ENCODE assay signal across 8 mouse cellular contexts in the genomic region with DNA sequence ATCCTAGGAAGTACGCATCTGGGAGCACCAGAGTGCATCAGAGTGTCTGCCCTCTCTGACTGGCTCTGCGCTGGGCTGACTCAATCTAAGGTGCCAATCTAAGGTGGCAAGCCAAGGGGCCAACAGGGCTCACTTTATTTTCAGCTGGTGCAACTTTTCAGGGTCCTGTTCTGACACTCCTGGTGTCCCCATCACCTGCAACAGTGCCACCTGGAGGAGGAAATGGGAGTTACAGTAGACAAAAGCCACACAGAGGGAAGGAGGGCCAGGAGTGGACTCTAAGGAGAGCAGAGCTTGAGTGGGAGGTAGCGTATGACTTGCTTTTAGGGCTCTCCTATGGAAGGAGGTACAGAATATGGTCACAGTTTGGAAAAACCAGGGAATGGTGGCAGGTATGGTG. TPM values are rescaled to one million over a fixed set of nuclear protein-coding genes. Genes with fewer than 3 reads are reported as not detected.
A peak's percentile ranks its signal among the peaks of the same experiment; 100 is the strongest.
DNase-seq lines count a peak whose midpoint lies in the region; ATAC-seq and TF ChIP-seq lines count a peak whose summit lies in the region.
"Had no signal": no experiment of that assay in that cellular context is flagged by ENCODE, and none has a peak within 500 bp of the region (broad histone marks: within the 10 kb centered on the region; RNA-seq: fewer than 3 reads in every experiment).

No protein-coding gene starts in this region.

- peaks cover 71% of the 10 kb centered on the region for H3K4me1 ChIP-seq in G1E (ENCODE audit: insufficient read depth, low read depth, low read length)
- peaks cover 88% of the 10 kb centered on the region for H3K4me1 ChIP-seq in erythroblast, embryonic 14.5 days (ENCODE audit: control insufficient read depth)

- H3K9me3 ChIP-seq in G1E (replicated peaks), result no peaks in the 10 kb centered on the region
- no peaks in the 10 kb centered on the region for H3K9me3 ChIP-seq in erythroblast, embryonic 14.5 days (ENCODE audit: control insufficient read depth, low read length)

- ATAC-seq in G1E (ENCODE audit: extremely low read depth, insufficient number of reproducible peaks, low FRiP score, poor library complexity, severe bottlenecking), result no peak
- peak; percentile 17 to 29; a peak in 2 of 4 replicates for ATAC-seq in hematopoietic stem cell, adult 5-6 weeks (replicated peaks in 1 of 2; ENCODE audit: insufficient read depth in 1 of 2, low FRiP score in 2 of 2, low TSS enrichment in 1 of 2, low read depth in 1 of 2, poor library complexity in 2 of 2, severe bottlenecking in 2 of 2)
- peak; percentile 38 for ATAC-seq in megakaryocyte, adult 5-6 weeks (ENCODE audit: poor library complexity, severe bottlenecking)

- H3K4me3 ChIP-seq in G1E (ENCODE audit: low read depth, low read length), result no peak overlapping the region
- peak overlapping the region; percentile 83 for H3K4me3 ChIP-seq in erythroblast, embryonic 14.5 days (replicated peaks)

- TF ChIP-seq CTCF in G1E (IDR thresholded peaks at IDR 0.05; ENCODE audit: low read depth, low read length), result peak; percentile 85
- peak; percentile 82 for TF ChIP-seq CTCF in brain, embryonic 14.5 days (IDR thresholded peaks at IDR 0.05; ENCODE audit: borderline replicate concordance, extremely low read depth, insufficient read depth, insufficient read length)

- peak; percentile 63 for DNase-seq in G1E (ENCODE audit: low spot score)
- DNase-seq in brain, embryonic 14.5 days (ENCODE audit: low read depth), result peak; percentile 68
- peak; percentile 68 to 78 for DNase-seq in layer of hippocampus, postnatal 36 days
- DNase-seq in right cerebral cortex, postnatal 10 days (ENCODE audit: low spot score in 2 of 2), result peak; percentile 84 to 87

- H3K36me3 ChIP-seq in G1E (replicated peaks), result peaks cover 65% of the 10 kb centered on the region
- peaks cover 54% of the 10 kb centered on the region for H3K36me3 ChIP-seq in erythroblast, embryonic 14.5 days (ENCODE audit: control insufficient read depth)

- no peak for TF ChIP-seq POLR2A in brain, embryonic 14.5 days (IDR thresholded peaks at IDR 0.05; ENCODE audit: borderline replicate concordance, extremely low read depth, insufficient read depth, insufficient read length, poor library complexity, severe bottlenecking)

- peaks cover 5% of the 10 kb centered on the region for H3K27me3 ChIP-seq in G1E (ENCODE audit: insufficient read depth, low read length)
- peaks cover 26% of the 10 kb centered on the region for H3K27me3 ChIP-seq in erythroblast, embryonic 14.5 days (ENCODE audit: control insufficient read depth)

RNA-seq across cellular contexts. Expression of a gene that starts 1.7 kb away (rescaled TPM):
- total RNA-seq in G1E (2014; fragmentation: Nextera tagmentation) (43.6 and 44.2 TPM in 2 replicates), G1E (2017) (86.9 and 94.9 TPM in 2 replicates)
- 187 and 223 TPM in 2 replicates for polyA plus RNA-seq in G1E (2012)
- 175 and 234 TPM in 2 replicates for polyA plus RNA-seq in brain, embryonic 14.5 days (2012; rRNA removed)
- 53.1 and 68.2 TPM in 2 replicates for polyA plus RNA-seq in erythroblast, embryonic 14.5 days (2012)
- 32.8 and 38.3 TPM in 2 replicates for total RNA-seq in hematopoietic stem cell, adult 5-6 weeks (2017)
- total RNA-seq in layer of hippocampus, postnatal 36 days (2021), result 100 to 1,000 TPM in 1 of 2 experiments, 10 to 100 TPM in 1; 97.5 to 102 TPM
- total RNA-seq in megakaryocyte, adult 5-6 weeks (2015), result 40.4 and 47.5 TPM in 2 replicates
- total RNA-seq in megakaryocyte, adult 5-6 weeks (2017), result 37.3 and 43.7 TPM in 2 replicates

RNA-seq across cellular contexts. Expression of a gene that starts 5.8 kb away (rescaled TPM):
- 4,646 and 5,141 TPM in 2 replicates for total RNA-seq in G1E (2014; fragmentation: Nextera tagmentation)
- 3,490 and 3,572 TPM in 2 replicates for total RNA-seq in G1E (2017)
- polyA plus RNA-seq in G1E (2012), result 592 and 1,322 TPM in 2 replicates
- 1,073 and 1,241 TPM in 2 replicates for polyA plus RNA-seq in brain, embryonic 14.5 days (2012; rRNA removed)
- 107 and 138 TPM in 2 replicates for polyA plus RNA-seq in erythroblast, embryonic 14.5 days (2012)
- 2,498 and 4,881 TPM in 2 replicates for total RNA-seq in hematopoietic stem cell, adult 5-6 weeks (2017)
- 100 to 1,000 TPM; 947 to 957 TPM for total RNA-seq in layer of hippocampus, postnatal 36 days (2021)
- 2,237 and 2,370 TPM in 2 replicates for total RNA-seq in megakaryocyte, adult 5-6 weeks (2015)
- 4,162 and 4,635 TPM in 2 replicates for total RNA-seq in megakaryocyte, adult 5-6 weeks (2017)

RNA-seq across cellular contexts. Expression of a gene that starts 11.9 kb away (rescaled TPM):
- total RNA-seq in G1E (2014; fragmentation: Nextera tagmentation) (not detected in 2 replicates), G1E (2017) (not detected in 2 replicates)
- not detected in 2 replicates for polyA plus RNA-seq in G1E (2012)
- polyA plus RNA-seq in brain, embryonic 14.5 days (2012; rRNA removed), result 1.4 and 2.5 TPM in 2 replicates
- 0.63 and 1.7 TPM in 2 replicates for polyA plus RNA-seq in erythroblast, embryonic 14.5 days (2012)
- total RNA-seq in hematopoietic stem cell, adult 5-6 weeks (2017), result not detected in 2 replicates
- total RNA-seq in layer of hippocampus, postnatal 36 days (2021), result 10 to 100 TPM; 42.9 to 45.2 TPM
- total RNA-seq in megakaryocyte, adult 5-6 weeks (2015), result not detected in 2 replicates
- total RNA-seq in megakaryocyte, adult 5-6 weeks (2017), result not detected in 2 replicates

RNA-seq across cellular contexts. Expression of a gene that starts 17.7 kb away (rescaled TPM):
- total RNA-seq in G1E (2014; fragmentation: Nextera tagmentation), result not detected in 2 replicates
- 0.12 TPM in 1 of 2 replicates, not detected in the other for total RNA-seq in G1E (2017)
- 0.03 TPM in 1 of 2 replicates, not detected in the other for polyA plus RNA-seq in G1E (2012)
- 64.8 and 68.6 TPM in 2 replicates for polyA plus RNA-seq in brain, embryonic 14.5 days (2012; rRNA removed)
- not detected in 2 replicates for polyA plus RNA-seq in erythroblast, embryonic 14.5 days (2012)
- 0.20 TPM in 1 of 2 replicates, not detected in the other for total RNA-seq in hematopoietic stem cell, adult 5-6 weeks (2017)
- 100 to 1,000 TPM; 312 to 335 TPM for total RNA-seq in layer of hippocampus, postnatal 36 days (2021)
- total RNA-seq in megakaryocyte, adult 5-6 weeks (2015), result not detected in 2 replicates
- total RNA-seq in megakaryocyte, adult 5-6 weeks (2017), result not detected in 2 replicates
- polyA plus RNA-seq: liver, embryonic 16.5 days had no signal

RNA-seq across cellular contexts. Expression of a gene that starts 22.7 kb away (rescaled TPM):
- 228 and 232 TPM in 2 replicates for total RNA-seq in G1E (2014; fragmentation: Nextera tagmentation)
- total RNA-seq in G1E (2017), result 206 and 221 TPM in 2 replicates
- polyA plus RNA-seq in G1E (2012), result 939 and 1,510 TPM in 2 replicates
- polyA plus RNA-seq in brain, embryonic 14.5 days (2012; rRNA removed), result 485 and 597 TPM in 2 replicates
- 255 and 264 TPM in 2 replicates for polyA plus RNA-seq in erythroblast, embryonic 14.5 days (2012)
- 112 and 114 TPM in 2 replicates for total RNA-seq in hematopoietic stem cell, adult 5-6 weeks (2017)
- 100 to 1,000 TPM; 436 to 447 TPM for total RNA-seq in layer of hippocampus, postnatal 36 days (2021)
- total RNA-seq in megakaryocyte, adult 5-6 weeks (2015), result 75.1 and 75.3 TPM in 2 replicates
- 146 and 166 TPM in 2 replicates for total RNA-seq in megakaryocyte, adult 5-6 weeks (2017)

Comparison
In these comparisons a context has a peak if more than half of its experiments do, and no peak if none do; other contexts are left out.
1. RNA of a gene that starts 11.9 kb away (total RNA-seq): 42.9 to 45.2 TPM in layer of hippocampus, postnatal 36 days; not detected in G1E, not detected in hematopoietic stem cell, adult 5-6 weeks and not detected in megakaryocyte, adult 5-6 weeks; every median in the first group is over 10 times any median in the second.
2. Peak in every context shown above with its lines, with median percentiles within 50 percentile points of each other: DNase-seq.